Mouse (Mus musculus) testis, postnatal 10 days (tissue): ENCODE data around the gene Zfp65.
A peak's percentile ranks its signal among the peaks of the same experiment; 100 is the strongest.
"Not testable (repeated sequence)": the region's sequence is repeated elsewhere in the genome, so short reads cannot be mapped to it uniquely, and the experiment has no call there.

Experiments
- DNase-seq: peaks from one replicate; pipeline ENCODE4 v3.0.0; 2021; ENCODE audit warnings: low spot score

The Zfp65 gene

DNA sequence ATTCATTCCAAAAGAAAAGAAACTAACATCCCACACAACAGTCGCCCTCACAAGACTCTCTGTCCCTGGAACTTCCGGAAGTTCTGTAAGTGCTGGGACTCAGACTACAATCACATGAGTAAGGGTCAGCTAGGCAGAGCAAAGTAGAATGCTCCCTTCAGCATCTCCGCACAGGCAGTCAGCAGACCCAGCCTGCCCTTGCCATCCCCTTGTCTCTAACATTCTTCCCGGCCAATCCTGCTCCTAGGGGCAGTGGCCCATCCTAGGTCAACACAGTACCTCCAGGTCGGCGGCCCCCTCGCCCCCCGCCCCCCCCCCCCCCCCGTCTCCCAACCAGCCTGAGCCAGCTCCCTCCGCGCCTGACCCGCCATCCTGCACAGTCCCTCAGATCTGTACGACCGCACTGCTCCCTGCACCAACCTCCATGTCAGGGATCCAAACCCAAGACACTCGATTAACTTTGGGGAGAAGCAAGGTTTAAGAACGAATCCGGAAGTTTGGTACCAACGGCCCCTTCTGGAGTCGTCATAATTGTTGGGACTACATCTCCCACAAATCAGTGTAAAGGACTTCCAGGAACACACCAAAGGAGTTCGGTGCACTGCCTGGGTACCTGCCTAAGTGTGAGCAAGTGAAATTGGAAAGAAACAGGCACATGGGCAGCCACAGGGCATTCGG, at the start of gene Zfp65:
Zfp65 (minus strand) TSS at position 533 of the 678 bp plus-strand sequence.
- DNase-seq, result peak; percentile 52

DNA sequence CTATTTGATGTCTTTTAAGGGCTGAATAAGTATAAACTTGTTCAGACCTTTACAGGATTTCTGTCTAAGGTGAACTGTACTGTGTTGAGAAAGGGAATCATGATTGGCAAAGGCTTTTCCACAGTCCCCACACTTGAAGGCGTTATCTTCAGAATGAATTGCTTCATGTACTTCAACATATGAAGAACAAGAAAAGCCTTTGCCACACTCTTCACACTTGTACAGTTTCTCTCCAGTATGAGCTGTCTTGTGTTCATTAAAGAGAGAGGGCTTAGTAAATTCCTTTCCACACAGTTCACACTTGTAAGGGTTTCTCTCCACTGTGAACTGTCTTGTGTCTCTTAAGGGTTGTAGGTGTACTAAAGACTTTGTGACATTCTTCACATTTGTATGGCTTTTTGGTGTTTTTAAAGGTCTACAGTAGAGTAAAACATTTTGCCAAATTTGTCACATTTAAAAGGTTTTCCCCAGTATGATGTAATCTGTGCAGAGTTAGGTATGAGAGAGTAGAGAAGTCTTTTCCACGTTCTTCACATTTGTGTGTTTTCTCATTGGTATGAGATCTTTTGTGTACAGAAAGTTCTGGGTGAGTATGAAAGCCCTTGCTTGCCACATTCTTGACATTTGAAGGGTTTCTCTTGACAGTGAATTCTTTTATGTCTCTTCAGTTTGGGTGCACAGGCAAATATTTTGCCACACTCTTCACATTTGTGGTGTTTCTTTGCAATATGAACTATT, 34.2 kb upstream of the Zfp65 start:
- no peak for DNase-seq

DNA sequence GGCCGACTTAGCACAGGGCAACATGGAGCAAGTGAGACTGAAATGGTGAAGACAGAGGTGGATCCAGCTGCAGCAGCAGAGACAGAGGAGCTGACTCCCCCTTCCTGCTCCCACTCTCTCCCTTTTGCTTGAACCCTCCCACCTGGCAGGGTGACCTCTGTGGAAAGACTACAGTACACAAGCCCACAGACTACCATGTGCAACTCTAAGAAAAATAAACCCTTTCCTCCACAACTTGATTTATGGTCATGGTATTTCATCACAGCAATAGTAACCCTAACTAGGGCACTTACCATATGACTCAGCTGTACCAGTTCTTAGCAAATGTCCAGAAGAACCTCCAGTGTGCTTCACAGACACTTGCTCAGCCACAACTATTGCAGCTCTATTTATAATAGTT, 31.0 kb upstream of the Zfp65 start:
- DNase-seq, result no peak

DNA sequence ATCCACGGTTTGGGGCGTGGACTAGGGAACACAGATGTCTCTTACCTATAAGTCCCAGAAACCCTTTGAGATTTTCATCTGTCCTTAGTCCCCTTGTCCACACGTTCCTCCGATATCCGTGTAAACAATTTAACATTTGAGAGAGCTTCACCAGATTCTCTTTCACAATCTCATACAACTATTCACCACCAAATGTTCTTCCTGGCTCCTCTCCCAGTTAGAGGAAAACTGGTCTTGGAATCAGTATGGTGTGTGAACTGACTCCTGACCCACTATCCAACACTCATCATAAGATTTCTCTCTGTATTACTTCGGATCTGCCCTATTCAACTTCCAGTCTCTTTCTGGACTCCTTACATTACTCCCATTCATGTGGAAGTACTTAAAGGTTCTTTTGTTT, 26.8 kb upstream of the Zfp65 start:
- no peak for DNase-seq

DNA sequence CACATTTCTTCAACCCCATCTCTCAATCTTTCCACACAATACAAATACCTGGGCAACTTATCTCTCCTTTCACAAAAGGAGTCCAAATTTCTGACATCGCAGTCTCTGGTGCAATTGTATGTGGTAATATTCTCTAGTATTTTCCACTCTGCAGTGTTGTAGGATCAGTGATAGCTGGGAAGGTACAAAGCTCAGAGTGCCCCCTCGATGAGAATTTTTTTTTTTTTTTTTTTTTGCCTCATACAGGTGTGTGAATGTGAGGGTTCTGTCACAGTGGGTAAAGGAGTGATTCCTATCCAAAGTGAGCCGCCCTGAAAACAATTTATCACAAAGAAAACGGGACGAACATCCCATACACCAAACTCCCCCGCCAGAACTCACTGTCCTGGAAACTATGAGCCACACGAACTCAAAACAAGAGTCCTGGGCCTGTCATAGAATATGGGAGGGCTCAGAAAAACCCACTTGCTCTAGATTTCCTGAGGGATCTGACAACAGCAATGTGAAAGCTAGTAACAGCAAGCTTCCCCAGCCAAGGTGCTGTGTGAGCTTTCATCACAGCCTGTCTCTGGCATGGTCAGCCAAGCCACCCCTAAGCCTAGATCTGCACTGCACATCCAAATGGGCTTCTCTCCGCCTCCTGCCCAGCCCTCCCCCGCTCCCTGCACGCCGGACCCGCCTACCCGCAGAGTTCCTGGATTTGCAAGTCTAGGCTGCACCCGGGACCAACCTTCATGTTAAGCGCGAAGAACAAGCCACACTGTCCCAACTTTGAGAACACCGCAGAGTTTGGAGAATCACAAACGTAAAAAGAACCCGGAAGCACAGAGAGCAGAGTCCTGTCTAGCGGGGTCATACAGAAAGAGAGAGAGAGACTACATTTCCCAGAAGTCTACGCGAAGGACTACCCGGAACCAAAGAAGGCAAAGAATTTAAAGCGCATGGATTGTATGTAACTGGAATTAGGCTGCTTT, 25.6 kb upstream of the Zfp65 start, which contains the start of gene Zfp85:
Zfp85 (minus strand) TSS at position 896 of the 974 bp plus-strand sequence.
- peak; percentile 78 for DNase-seq

DNA sequence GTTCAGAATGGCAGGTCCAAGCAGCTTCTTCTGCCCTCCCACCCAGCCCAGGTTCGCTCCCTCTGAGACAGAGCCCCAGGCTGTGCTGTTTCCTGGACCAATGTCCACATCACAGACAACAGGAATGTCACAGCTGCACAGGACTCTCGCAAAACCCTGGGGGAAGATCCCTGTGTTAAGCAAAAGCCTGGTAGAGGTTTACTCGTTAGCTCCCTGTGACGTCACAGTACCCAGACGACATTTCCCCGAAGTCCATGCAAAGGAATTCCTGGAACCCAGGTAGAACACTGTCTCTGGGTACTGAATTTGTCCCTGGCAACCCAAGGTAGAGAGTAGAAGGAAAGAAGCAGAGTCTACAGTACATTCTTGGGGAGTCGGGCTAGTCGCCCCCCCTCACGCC, 14.9 kb upstream of the Zfp65 start:
- DNase-seq, result no peak

DNA sequence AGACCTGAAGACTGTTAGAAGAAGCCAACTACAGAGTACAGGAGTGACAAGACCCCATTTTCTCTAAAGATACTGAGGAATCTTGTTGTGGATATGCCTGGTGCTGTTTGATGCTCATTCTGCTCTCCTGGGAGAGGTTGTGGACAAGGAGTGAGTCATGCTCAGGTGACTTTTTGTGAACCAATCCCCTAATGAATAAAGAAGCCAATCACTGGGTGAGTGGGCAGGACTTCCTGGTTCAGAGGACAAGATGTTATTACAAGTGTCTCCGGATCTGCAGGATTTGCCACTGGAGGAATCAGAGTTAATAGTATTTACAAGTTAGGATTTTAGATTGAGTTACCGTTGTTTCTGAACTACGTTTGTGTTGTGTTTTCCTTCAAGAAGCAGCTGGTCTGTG, 14.0 kb upstream of the Zfp65 start:
- DNase-seq, result no peak

DNA sequence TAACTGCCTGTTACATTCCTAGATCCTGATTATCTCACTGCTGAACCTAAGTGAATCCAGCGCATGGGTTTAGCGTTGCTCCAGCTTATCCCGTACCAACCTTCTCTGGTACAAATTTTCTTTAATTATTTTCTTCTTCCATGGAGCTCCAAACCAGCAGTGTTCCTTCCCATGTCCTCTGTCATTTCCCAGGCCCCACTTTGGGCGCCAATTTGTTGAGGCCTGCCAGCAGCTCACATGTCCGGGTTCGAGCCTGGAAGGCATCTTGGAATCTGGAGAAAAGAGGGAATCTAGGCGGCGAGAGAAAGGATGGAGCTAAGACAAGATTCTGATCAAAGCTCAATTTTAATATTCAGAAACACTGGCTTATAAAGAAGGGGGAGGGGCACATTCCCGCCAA, 5.4 kb upstream of the Zfp65 start:
- not testable (repeated sequence) for DNase-seq

DNA sequence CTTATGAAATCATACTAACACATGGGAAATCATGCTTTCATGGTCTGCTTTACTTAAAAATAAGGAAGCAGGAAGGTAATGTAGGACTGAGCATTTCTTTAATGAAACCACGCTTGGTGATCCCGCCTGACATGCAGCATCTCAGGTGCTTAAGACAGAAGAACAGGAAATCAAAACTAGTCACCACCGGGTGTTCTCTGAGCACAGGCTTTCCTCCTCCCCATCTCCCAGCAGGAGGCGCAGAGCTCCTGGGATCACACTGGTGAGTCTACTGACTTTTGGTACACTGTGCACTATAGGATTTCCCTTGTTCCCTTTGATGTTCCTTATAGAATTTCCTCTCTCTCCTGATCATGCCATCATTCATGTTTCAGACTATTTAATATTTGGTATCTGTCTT, 468 bp upstream of the Zfp65 start:
- peak; percentile 51 for DNase-seq

DNA sequence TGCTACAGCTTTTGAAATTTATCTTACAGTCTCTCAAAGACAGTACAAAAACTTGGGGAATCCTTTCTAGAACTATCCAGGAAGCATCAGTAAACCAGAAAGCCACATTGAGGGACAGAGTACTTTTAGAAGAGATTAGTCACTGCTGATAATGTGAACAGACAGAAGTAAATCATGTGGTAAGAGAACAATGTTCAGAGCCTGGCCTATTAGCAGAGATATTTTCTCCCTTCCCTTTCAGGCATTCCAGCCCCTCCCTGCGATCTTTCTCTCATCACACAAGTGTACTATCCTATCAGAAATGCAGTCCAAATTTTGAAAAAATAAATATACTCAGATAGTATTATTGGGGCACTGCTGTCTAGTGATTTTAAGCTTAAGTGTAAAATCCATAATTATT, 867 bp downstream of the Zfp65 start:
- DNase-seq, result no peak

DNA sequence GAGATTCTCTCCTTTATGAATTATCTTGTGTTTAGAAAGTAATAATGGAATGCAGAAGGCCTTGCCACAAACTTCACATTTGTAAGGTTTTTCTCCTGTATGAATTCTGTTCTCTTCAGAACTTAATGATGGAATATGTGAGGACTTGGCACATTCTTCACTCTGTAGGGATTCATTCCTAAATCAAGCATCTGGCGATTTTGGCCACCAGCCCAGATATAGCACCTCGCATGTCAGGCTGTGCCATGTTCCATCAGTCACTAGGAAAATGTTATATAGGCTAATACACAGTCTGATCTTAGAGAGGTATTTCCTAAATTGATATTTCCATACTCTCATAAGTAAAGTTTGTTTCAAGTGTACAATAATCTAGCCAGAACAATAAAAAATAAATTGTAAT, 3.6 kb downstream of the Zfp65 start:
- DNase-seq, result not testable (repeated sequence)

DNA sequence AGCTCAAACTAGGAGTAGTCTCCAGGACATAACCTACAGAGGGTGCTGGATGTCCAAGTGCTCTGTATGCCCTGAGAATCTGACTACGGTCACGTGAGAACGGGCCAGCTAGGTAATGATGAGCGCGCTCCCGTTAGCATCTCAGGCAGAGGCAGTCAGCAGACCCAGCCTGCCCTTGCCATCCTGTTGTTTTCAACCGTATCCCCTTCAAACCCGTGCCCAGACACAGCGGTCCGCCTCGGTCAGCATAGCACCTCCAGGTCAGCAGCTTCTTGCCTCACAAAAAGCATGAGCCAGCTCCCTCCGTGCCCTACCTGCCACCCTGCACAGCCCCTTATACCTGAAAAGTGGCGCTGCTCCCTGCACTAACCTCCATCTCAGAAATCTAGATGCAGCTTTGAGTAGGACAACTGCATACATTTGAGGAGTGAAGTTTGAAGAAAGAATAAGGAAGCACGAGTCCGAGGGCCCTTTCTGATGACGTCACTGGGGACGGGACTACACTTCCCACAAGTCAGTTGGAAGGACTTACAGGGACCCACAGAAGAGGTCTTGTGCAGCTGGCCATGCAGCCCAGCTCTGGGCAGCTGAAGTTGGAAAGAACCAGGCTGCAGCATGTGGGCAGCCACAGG, 5.0 kb downstream of the Zfp65 start:
- peak; percentile 87 for DNase-seq

DNA sequence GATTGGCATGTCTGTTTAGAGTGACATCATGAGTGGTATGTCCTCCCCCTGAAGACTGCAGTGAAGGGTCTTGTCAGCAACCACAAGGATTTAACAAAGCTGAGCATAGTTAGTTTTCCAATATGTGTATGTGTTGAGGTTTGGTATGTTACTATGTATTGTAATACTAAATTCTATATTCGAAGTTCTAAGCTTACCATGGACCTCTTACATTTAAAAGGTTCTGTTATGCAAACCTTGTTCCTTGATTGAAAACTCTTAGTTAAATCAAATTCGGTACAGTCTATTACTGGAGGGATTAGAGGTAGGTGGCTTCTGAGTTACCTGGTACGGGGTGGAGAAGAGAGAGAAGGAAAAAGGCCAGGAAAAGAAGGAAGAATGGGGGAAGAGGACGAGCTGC, 42.0 kb downstream of the Zfp65 start, which contains the start of gene Zfp738:
Zfp738 (minus strand) TSS at position 101 of the 400 bp plus-strand sequence.
- no peak for DNase-seq

DNA sequence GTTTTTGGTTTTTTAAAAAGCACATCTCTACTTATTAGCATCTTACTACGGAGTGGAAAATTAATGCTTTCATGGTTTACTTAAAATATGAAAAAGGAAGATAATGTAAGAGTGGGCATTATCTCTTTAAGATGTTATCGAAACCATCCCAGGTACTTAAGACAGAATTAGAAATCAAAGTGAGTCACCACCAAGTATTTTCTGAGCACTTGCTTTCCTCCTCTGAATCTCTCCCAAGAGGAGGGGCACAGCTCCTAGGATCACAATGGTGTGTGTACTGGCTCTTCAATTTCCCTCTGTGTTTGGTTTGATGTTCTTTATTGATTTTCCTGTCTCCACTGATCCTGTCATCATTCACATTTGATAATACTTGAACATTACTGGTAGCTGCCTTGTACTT, 45.1 kb downstream of the Zfp65 start:
- not testable (repeated sequence) for DNase-seq

DNA sequence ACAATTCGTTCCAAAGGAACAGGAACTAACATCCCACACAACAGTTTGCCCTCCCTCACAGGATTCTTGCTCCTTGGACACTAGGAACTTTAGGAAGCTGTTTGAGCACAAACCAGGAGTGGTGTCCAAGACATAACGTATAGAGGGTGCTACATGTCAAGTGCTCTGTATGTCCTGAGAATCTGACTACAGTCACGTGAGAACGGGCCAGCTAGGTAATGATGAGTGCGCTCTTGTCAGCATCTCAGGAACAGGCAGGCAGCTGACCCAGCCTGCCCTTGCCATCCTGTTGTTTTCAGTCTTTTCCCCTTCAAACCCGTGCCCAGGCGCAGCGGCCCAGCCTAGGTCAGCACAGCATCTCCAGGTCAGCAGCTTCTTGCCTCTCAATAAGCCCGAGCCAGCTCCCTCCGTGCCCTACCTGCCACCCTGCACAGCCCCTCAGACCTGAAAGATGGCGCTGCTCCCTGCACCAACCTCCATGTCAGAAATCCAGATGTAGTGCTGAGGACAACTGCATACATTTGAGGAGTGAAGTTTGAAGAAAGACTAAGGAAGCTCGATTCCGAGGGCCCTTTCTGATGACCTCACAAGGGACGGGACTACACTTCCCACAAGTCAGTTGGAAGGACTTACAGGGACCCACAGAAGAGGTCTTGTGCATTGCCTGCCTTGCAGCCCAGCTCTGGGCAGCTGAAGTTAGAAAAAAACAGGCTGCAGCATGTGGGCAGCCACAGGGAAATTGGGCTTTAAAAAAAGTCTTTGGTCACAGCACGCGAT, 45.8 kb downstream of the Zfp65 start:
- DNase-seq, result peak; percentile 78

DNA sequence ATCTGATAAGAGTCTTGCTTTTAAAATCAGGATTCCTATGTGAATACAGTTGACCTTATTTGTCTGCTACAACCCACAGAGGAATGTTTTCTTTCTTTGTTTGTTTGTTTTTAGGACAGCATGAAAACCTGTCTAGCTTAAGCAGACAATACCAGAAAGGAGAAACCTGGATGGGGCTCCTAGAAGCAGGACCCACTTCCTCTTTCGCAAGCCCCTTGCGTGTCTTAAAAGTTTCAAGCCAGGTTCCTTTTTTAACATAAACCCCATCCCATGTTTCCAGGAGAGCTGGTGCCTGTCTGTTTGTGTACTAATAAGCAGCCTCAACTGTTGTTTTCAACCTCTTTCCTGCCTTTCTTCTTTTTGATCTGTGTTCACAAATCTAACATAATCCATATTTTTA, 54.1 kb downstream of the Zfp65 start:
- DNase-seq, result no peak
